Mouse (Mus musculus) hindbrain, embryonic 12.5 days (tissue): ENCODE results near the gene Mast1. TPM values are rescaled to one million over a fixed set of nuclear protein-coding genes. Genes with fewer than 3 reads are reported as not detected.

Experiments
- ATAC-seq: fragments of 200-750 bp; cut with Nextera tagmentation; 2 replicates; pipeline ENCODE4 v1.8.0; 2017; ENCODE audit warnings: moderate TSS enrichment; ENCODE audit not compliant: low FRiP score
- H3K27ac ChIP-seq: fragments of 300-500 bp; sonication (generic); 2 replicates; pipeline ENCODE4 v1.5.1; 2016; ENCODE audit warnings: mild to moderate bottlenecking
- H3K27me3 ChIP-seq: fragments of 300-500 bp; sonication (generic); 2 replicates; pipeline ENCODE4 v1.6.1; 2016; ENCODE audit warnings: mild to moderate bottlenecking
- H3K36me3 ChIP-seq: fragments of 300-500 bp; sonication (generic); 2 replicates; pipeline ENCODE4 v1.6.1; 2016; ENCODE audit warnings: mild to moderate bottlenecking
- H3K4me1 ChIP-seq: fragments of 300-500 bp; sonication (generic); 2 replicates; pipeline ENCODE4 v1.6.1; 2016
- H3K4me2 ChIP-seq: fragments of 300-500 bp; sonication (generic); replicated peaks from 2 replicates; pipeline ENCODE4 v1.6.1; 2016; ENCODE audit warnings: mild to moderate bottlenecking
- H3K4me3 ChIP-seq: fragments of 300-500 bp; sonication (generic); 2 replicates; pipeline ENCODE4 v1.5.1; 2016; ENCODE audit warnings: mild to moderate bottlenecking
- H3K9ac ChIP-seq: fragments of 300-500 bp; sonication (generic); 2 replicates; pipeline ENCODE4 v1.6.1; 2016; ENCODE audit warnings: mild to moderate bottlenecking, moderate library complexity
- H3K9me3 ChIP-seq: fragments of 300-500 bp; sonication (generic); replicated peaks from 2 replicates; pipeline ENCODE4 v1.6.1; 2016; ENCODE audit warnings: mild to moderate bottlenecking
- WGBS: fragments of 180-500 bp; shearing (Covaris S2); methylation state at CpG from one replicate; pipeline ENCODE4 v1.1.7; 2016; 5-methylcytosine and 5-hydroxymethylcytosine counted together
- polyA plus RNA-seq: library from polyadenylated mRNA; unstranded; fragments of >200 nt; fragmentation: Nextera tagmentation; extraction: Ambion mirVana; gene quantifications from 2 replicates; pipeline ENCODE4 v1.2.1, GENCODE M21; 2016

Gene Mast1
- polyA plus RNA-seq, 1 experiment from 2014 or later = 36.8 TPM

GRCm38 (mm10) chr8:84978248-84978940 lies 41.2 kb upstream of the Mast1 start, which contains the start of gene Junb:
Gene Junb, minus strand, starts transcription at chr8:84978718.
- Histone ChIP-seq H3K4me3 (peak within 1 kb of the TSS; percentile 48), H3K4me2 (peak within 1 kb of the TSS; percentile 95), H3K36me3 (peaks cover 9% of the 10 kb centered on the region; the same call in 1 of the 2 replicates), H3K27me3 (peaks cover 56% of the 10 kb centered on the region), H3K9ac (peak within 1 kb of the TSS; percentile 63), H3K4me1 (peaks cover 66% of the 10 kb centered on the region), H3K9me3 (no peaks in the 10 kb centered on the region), H3K27ac (peak within 1 kb of the TSS; percentile 48)
- WGBS = under 1% methylated on average over 63 of the region's 63 CpGs
- ATAC-seq = peak; percentile 32

- H3K4me3 ChIP-seq = peak overlapping the region; percentile 48
- ATAC-seq = no peak
- WGBS = 2% methylated on average over 69 of the region's 70 CpGs
- peaks cover 64% of the 10 kb centered on the region for H3K4me1 ChIP-seq
- peaks cover 17% of the 10 kb centered on the region for H3K36me3 ChIP-seq
- H3K27ac ChIP-seq = peak overlapping the region; percentile 48
- peak overlapping the region; percentile 95 for H3K4me2 ChIP-seq
- H3K9me3 ChIP-seq = no peaks in the 10 kb centered on the region
- H3K9ac ChIP-seq = peak overlapping the region; percentile 63
- peaks cover 53% of the 10 kb centered on the region for H3K27me3 ChIP-seq
Measured at GRCm38 (mm10) chr8:84977435-84978247, 40.5 kb upstream of the Mast1 start.

DNA sequence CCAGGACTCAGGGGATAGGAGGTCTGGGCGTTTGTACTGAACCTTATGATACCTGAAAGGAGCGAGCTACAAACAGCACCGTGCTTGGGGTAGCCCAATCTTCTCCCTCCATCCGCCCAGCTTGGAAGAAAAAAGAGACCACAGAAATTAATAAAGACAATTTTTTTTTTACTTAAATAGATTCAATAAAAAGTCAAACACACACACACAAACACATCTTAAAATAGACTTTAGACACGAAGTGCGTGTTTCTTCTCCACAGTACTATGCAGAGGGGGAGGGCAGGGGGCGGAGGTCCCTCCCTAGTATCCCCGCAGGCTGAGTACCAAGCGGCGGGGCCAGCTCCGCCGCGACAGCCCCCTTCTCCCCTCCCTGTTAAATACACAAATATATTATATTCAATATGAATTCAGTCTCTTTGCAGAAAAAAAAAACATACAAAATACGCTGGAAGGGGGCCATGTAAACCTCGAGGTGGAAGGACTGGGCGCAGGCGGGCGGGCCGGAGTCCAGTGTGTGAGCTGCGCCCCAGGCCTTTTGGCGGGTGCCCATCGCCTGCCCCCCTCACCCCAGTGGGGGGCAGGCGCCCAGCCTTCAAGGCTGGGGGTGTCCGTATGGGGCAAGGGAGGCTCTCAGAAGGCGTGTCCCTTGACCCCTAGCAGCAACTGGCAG lies 39.7 kb upstream of the Mast1 start:
- peak overlapping the region; percentile 26; the same call in 1 of the 2 replicates for H3K27ac ChIP-seq
- H3K36me3 ChIP-seq = peaks cover 24% of the 10 kb centered on the region
- H3K4me1 ChIP-seq = peaks cover 64% of the 10 kb centered on the region
- no peak for ATAC-seq
- H3K4me3 ChIP-seq = peak overlapping the region; percentile 48
- peak overlapping the region; percentile 95 for H3K4me2 ChIP-seq
- H3K9ac ChIP-seq = peak overlapping the region; percentile 63
- 3% methylated on average over 25 of the region's 25 CpGs for WGBS
- peaks cover 46% of the 10 kb centered on the region for H3K27me3 ChIP-seq
- H3K9me3 ChIP-seq = no peaks in the 10 kb centered on the region

DNA sequence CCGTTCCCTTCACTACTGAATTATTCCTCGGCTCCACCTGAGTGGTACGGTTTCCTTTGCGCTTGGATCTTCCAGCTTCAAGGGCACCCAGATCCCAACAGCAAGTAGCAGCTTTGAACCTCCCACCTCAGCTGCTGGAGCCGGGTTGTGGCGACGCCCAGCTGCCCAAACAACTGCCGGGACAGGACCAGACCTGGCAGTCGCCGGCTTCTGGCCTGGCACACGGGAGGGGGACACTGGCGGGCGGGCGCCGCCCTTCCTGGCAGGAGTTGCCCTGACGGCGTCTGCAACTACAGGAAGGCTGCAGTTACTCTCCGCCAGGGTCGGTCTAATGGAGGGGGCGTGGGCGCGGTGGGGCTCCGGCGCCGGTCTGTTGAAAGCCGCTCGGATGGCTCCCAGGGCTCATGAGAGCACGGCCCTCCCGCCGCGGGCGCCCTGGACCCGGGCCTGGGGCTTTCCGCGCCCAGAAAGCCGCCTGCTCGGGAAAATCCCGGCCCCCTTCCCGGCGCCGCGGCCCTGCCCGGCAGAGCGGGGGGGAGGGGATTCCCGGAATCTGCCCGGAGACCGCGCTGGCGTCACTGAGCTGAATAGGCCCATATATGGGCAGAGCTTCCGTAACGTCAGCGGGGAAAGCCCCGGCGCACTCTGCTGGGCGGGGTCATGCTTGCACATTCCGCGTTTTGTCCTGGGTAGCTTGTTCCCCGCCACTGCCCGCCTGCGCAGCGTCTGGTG lies 39.0 kb upstream of the Mast1 start:
- Histone ChIP-seq H3K9me3 (no peaks in the 10 kb centered on the region), H3K27ac (peak overlapping the region; percentile 26; the same call in 1 of the 2 replicates), H3K4me1 (peaks cover 63% of the 10 kb centered on the region), H3K9ac (peak overlapping the region; percentile 50), H3K36me3 (peaks cover 31% of the 10 kb centered on the region), H3K4me3 (peak overlapping the region; percentile 48), H3K27me3 (peaks cover 39% of the 10 kb centered on the region), H3K4me2 (peak overlapping the region; percentile 95)
- ATAC-seq = peak; percentile 80
- WGBS = under 1% methylated on average over 56 of the region's 61 CpGs

GRCm38 (mm10) chr8:84975434-84975833 lies 38.3 kb upstream of the Mast1 start:
- no peak overlapping the region for H3K9ac ChIP-seq
- H3K4me1 ChIP-seq = peaks cover 63% of the 10 kb centered on the region
- H3K36me3 ChIP-seq = peaks cover 35% of the 10 kb centered on the region
- no peak for ATAC-seq
- peak overlapping the region; percentile 95 for H3K4me2 ChIP-seq
- H3K4me3 ChIP-seq = peak overlapping the region; percentile 48; the same call in 1 of the 2 replicates
- H3K9me3 ChIP-seq = no peaks in the 10 kb centered on the region
- H3K27ac ChIP-seq = no peak overlapping the region
- peaks cover 35% of the 10 kb centered on the region for H3K27me3 ChIP-seq
- 35% methylated on average over 7 of the region's 7 CpGs for WGBS

DNA sequence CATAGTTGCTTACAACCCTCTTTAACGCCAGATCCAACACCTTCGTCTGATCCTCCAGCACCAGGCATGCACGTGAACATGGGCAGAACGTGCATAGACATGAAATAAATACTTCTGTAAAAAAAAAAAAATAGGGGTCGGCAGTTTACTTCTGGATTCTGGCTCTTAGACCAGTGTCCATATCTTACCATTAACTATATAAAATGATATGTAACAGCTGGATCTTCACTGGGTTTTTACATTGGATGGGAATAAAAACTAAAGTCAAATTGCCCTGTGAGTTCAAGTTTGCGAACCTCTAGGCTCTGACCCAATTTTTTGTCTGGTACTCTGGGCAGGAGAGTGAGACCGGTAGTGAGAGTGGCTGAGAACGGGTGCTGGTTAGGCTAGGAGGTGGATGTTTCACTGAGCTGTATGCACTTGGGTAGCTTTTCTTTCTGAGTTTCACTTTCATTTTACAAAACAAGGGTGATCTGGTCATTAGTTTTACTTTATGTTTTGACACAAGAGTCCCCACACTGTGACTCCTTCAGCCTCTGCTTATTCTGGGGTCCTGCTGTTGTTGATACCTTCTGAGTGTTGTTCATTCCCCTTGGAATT lies 37.5 kb upstream of the Mast1 start:
- Histone ChIP-seq H3K9ac (no peak overlapping the region), H3K27me3 (peaks cover 29% of the 10 kb centered on the region), H3K9me3 (no peaks in the 10 kb centered on the region), H3K4me3 (no peak overlapping the region), H3K4me2 (no peak overlapping the region), H3K4me1 (peaks cover 58% of the 10 kb centered on the region), H3K36me3 (peaks cover 35% of the 10 kb centered on the region), H3K27ac (no peak overlapping the region)
- no peak for ATAC-seq
- 85% methylated on average over 8 of the region's 8 CpGs for WGBS

DNA sequence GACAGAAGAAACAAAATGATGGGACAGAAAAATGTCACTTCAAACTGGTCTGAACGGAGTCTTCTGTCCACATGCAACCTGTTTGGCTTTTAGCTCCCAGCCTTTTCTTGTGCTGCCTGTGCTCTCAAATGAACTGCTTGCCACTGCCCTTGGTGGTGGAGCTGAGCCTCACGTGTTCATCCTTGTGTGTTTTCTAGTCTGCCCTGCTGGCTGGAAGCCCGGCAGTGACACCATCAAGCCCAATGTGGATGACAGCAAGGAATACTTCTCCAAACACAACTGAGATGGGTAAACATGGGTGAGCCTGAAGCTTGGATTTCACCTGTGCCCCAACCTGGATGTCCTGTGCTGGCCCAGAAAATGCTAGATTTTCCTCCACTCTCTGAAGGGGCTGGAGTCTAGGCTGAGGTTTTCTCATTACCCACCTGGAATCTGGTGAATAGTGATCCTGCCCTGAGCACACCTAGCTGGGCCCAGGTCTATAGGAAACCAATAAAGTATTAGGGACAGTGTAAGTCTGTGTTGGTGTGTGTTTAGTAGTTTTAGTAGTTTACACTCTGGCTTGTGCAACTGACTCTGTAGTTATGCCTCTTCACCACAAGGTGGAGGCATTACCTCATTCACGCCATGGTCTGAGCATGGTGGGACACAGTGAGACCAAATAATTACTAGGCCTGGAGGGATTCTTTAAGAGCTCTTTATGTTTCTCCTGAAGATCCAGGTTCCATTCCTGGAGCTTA lies 36.8 kb upstream of the Mast1 start:
- peaks cover 51% of the 10 kb centered on the region for H3K4me1 ChIP-seq
- H3K9me3 ChIP-seq = no peaks in the 10 kb centered on the region
- no peak overlapping the region for H3K27ac ChIP-seq
- H3K27me3 ChIP-seq = peaks cover 22% of the 10 kb centered on the region
- no peak overlapping the region for H3K9ac ChIP-seq
- H3K4me2 ChIP-seq = no peak overlapping the region
- H3K36me3 ChIP-seq = peaks cover 35% of the 10 kb centered on the region
- no peak overlapping the region for H3K4me3 ChIP-seq
- ATAC-seq = no peak
- WGBS = 67% methylated on average over 4 of the region's 4 CpGs

DNA sequence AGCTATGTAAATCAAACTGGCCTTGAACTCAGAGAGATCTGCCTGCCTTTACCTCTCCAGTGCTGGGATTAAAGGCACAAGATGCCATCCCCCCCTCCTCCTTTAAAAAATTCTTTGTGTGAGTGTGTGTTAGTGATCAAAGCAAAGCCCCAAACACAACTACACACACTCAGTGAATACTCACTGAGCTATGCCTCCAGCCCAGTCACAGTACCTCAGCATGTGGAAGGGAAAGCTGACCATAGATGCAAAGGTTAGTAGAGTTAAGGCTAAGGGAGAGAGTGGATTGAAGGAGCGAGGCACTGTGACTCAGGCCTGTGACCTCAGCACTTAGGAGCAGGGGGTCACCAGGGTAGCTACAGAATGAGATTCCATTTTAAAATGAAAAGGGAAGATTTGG lies 35.9 kb upstream of the Mast1 start:
- WGBS = 91% methylated on average over 1 of the region's 1 CpGs
- H3K9ac ChIP-seq = no peak overlapping the region
- H3K4me3 ChIP-seq = no peak overlapping the region
- H3K9me3 ChIP-seq = no peaks in the 10 kb centered on the region
- ATAC-seq = no peak
- H3K27me3 ChIP-seq = peaks cover 13% of the 10 kb centered on the region
- no peak overlapping the region for H3K27ac ChIP-seq
- peaks cover 47% of the 10 kb centered on the region for H3K4me1 ChIP-seq
- H3K4me2 ChIP-seq = no peak overlapping the region
- peaks cover 35% of the 10 kb centered on the region for H3K36me3 ChIP-seq

GRCm38 (mm10) chr8:84970913-84971312 lies 33.8 kb upstream of the Mast1 start:
- Histone ChIP-seq H3K9ac (peak overlapping the region; percentile 91), H3K27me3 (no peaks in the 10 kb centered on the region), H3K9me3 (no peaks in the 10 kb centered on the region), H3K27ac (0 out of 2 replicates have a peak overlapping the region, but pooled peaks have one; percentile 80), H3K4me3 (peak overlapping the region; percentile 78), H3K4me1 (peaks cover 37% of the 10 kb centered on the region), H3K4me2 (peak overlapping the region; percentile 91), H3K36me3 (peaks cover 35% of the 10 kb centered on the region)
- ATAC-seq = no peak
- 73% methylated on average over 5 of the region's 5 CpGs for WGBS

DNA sequence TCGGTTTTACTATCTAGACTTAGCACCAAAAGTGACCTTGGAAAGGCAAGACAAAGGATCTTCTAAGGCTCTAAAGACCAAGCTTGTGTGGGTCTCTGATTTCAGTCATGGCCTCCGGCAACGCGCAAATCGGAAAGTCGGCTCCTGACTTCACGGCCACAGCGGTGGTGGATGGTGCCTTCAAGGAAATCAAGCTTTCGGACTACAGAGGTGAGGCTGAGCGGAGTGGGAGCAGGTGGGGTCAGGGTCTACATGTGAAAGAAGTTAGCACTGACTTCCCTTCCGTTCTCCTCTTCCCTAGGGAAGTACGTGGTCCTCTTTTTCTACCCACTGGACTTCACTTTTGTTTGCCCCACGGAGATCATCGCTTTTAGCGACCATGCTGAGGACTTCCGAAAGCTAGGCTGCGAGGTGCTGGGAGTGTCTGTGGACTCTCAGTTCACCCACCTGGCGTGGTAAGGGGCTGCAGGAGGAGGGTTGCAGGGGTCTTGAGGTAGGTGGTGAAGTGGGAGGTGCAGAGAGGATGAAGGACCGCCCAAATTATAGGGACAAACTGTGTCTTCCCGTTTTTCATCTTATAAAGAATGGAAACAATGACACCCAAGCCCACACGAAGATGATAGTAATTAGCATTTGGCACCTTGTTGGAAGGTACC lies 33.1 kb upstream of the Mast1 start:
- Histone ChIP-seq H3K4me3 (peak overlapping the region; percentile 78), H3K27ac (peak overlapping the region; percentile 80), H3K9me3 (no peaks in the 10 kb centered on the region), H3K9ac (peak overlapping the region; percentile 91), H3K4me2 (peak overlapping the region; percentile 91), H3K27me3 (no peaks in the 10 kb centered on the region), H3K4me1 (peaks cover 36% of the 10 kb centered on the region), H3K36me3 (peaks cover 35% of the 10 kb centered on the region)
- no peak for ATAC-seq
- 10% methylated on average over 21 of the region's 21 CpGs for WGBS
